33 mouse cellular contexts compared by ENCODE assay signal in genomic region chr12:40099407-40099806, GRCm38 (mm10). TPM values are rescaled to one million over a fixed set of nuclear protein-coding genes. Genes with fewer than 3 reads are reported as not detected.
"Had no signal": no experiment of that assay in that cellular context is flagged by ENCODE, and none has a peak within 500 bp of the region (broad histone marks: within the 10 kb centered on the region; RNA-seq: fewer than 3 reads in every experiment).

No protein-coding gene starts in this region.

- H3K36me3 ChIP-seq: limb, embryonic 10.5 days; limb, embryonic 12.5 days; limb, embryonic 13.5 days; limb, embryonic 15.5 days; liver, embryonic 12.5 days; liver, embryonic 13.5 days; liver, embryonic 15.5 days; lung, embryonic 15.5 days; midbrain, embryonic 10.5 days; midbrain, embryonic 12.5 days; midbrain, embryonic 13.5 days; midbrain, embryonic 15.5 days; neural tube, embryonic 12.5 days; neural tube, embryonic 13.5 days had no signal

- H3K9ac ChIP-seq: limb, embryonic 12.5 days; limb, embryonic 13.5 days; limb, embryonic 15.5 days; liver, embryonic 12.5 days; liver, embryonic 13.5 days; liver, embryonic 14.5 days; liver, embryonic 15.5 days; lung, embryonic 14.5 days; lung, embryonic 15.5 days; midbrain, embryonic 12.5 days; midbrain, embryonic 13.5 days; midbrain, embryonic 15.5 days; neural tube, embryonic 12.5 days; neural tube, embryonic 13.5 days had no signal

- DNase-seq: left cerebral cortex, postnatal 4 days; liver; liver, embryonic 13.5 days; lung, adult 18-20 months; lung, adult 2 months; lung, embryonic 14.5 days; lung, postnatal 10 days; lung, postnatal 14 days; lung, postnatal 36 days; lung, postnatal 4 days; midbrain, embryonic 14.5 days had no signal

- H3K9me3 ChIP-seq: limb, embryonic 10.5 days; limb, embryonic 12.5 days; limb, embryonic 13.5 days; limb, embryonic 15.5 days; liver, embryonic 12.5 days; liver, embryonic 13.5 days; liver, embryonic 15.5 days; lung, embryonic 15.5 days; midbrain, embryonic 10.5 days; midbrain, embryonic 12.5 days; midbrain, embryonic 13.5 days; midbrain, embryonic 15.5 days; neural tube, embryonic 12.5 days; neural tube, embryonic 13.5 days had no signal

- H3K4me2 ChIP-seq: limb, embryonic 12.5 days; limb, embryonic 13.5 days; limb, embryonic 15.5 days; liver, embryonic 11.5 days; liver, embryonic 12.5 days; liver, embryonic 13.5 days; liver, embryonic 15.5 days; lung, embryonic 14.5 days; lung, embryonic 15.5 days; midbrain, embryonic 11.5 days; midbrain, embryonic 12.5 days; midbrain, embryonic 13.5 days; midbrain, embryonic 15.5 days; neural tube, embryonic 12.5 days; neural tube, embryonic 13.5 days had no signal

- H3K27ac ChIP-seq: limb, embryonic 10.5 days; limb, embryonic 12.5 days; limb, embryonic 13.5 days; limb, embryonic 15.5 days; liver, embryonic 12.5 days; liver, embryonic 13.5 days; liver, embryonic 14.5 days; liver, embryonic 15.5 days; lung, embryonic 15.5 days; macrophage; midbrain, embryonic 10.5 days; midbrain, embryonic 12.5 days; midbrain, embryonic 13.5 days; midbrain, embryonic 15.5 days; neural tube, embryonic 12.5 days; neural tube, embryonic 13.5 days had no signal

- H3K4me3 ChIP-seq: limb, embryonic 10.5 days; limb, embryonic 12.5 days; limb, embryonic 13.5 days; limb, embryonic 15.5 days; liver, embryonic 12.5 days; liver, embryonic 13.5 days; liver, embryonic 15.5 days; lung, embryonic 15.5 days; megakaryocyte, embryonic 14.5 days; midbrain, embryonic 10.5 days; midbrain, embryonic 12.5 days; midbrain, embryonic 13.5 days; midbrain, embryonic 15.5 days; myocyte; neural tube, embryonic 12.5 days; neural tube, embryonic 13.5 days had no signal

- H3K4me1 ChIP-seq: limb, embryonic 10.5 days; limb, embryonic 12.5 days; limb, embryonic 13.5 days; limb, embryonic 15.5 days; liver, embryonic 12.5 days; liver, embryonic 13.5 days; liver, embryonic 15.5 days; lung, embryonic 15.5 days; midbrain, embryonic 10.5 days; midbrain, embryonic 12.5 days; midbrain, embryonic 13.5 days; midbrain, embryonic 15.5 days; neural tube, embryonic 12.5 days; neural tube, embryonic 13.5 days had no signal

- ATAC-seq: liver, embryonic 12.5 days; lung, postnatal 0 days; midbrain, embryonic 13.5 days; midbrain, embryonic 15.5 days; midbrain, embryonic 16.5 days had no signal

- H3K27me3 ChIP-seq: limb, embryonic 12.5 days; limb, embryonic 13.5 days; limb, embryonic 15.5 days; liver, embryonic 12.5 days; liver, embryonic 13.5 days; liver, embryonic 15.5 days; lung, embryonic 15.5 days; midbrain, embryonic 12.5 days; midbrain, embryonic 13.5 days; midbrain, embryonic 15.5 days; neural tube, embryonic 12.5 days; neural tube, embryonic 13.5 days had no signal

RNA-seq across cellular contexts. Expression of gene Scin, which starts 34.6 kb away (rescaled TPM):
- total RNA-seq: liver, adult 2 months had no signal
- polyA plus RNA-seq: midbrain, embryonic 10.5 days; midbrain, embryonic 13.5 days; midbrain, embryonic 16.5 days had no signal
